Mouse (Mus musculus) NIH3T3 (cell line): ENCODE data around the gene Atg4c.

Experiments used
- DNase-seq: peaks from one replicate; pipeline ENCODE4 v3.0.0-alpha.2; 2012; ENCODE audit warnings: low read depth

Gene Atg4c

DNA sequence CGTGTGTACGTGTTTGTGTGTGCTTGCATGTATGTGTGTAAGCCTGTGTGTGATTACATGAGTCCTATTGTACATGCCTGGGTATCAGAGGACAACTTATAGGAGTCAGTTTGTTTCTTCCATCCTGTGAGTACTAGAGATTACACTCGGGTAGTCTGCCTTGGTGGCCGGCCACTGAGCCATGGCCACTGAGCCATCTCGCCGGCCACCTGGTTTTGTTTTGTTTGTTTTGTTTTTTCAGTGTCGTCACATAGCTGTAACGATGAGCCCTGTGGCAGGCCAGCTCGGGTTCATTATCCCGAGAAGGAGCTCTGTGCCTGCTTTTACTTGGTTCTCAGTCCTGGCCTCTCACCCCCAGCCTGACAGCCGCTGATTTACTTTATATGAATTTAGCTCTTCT is 69.9 kb downstream of the Atg4c start:
- DNase-seq: no peak

DNA sequence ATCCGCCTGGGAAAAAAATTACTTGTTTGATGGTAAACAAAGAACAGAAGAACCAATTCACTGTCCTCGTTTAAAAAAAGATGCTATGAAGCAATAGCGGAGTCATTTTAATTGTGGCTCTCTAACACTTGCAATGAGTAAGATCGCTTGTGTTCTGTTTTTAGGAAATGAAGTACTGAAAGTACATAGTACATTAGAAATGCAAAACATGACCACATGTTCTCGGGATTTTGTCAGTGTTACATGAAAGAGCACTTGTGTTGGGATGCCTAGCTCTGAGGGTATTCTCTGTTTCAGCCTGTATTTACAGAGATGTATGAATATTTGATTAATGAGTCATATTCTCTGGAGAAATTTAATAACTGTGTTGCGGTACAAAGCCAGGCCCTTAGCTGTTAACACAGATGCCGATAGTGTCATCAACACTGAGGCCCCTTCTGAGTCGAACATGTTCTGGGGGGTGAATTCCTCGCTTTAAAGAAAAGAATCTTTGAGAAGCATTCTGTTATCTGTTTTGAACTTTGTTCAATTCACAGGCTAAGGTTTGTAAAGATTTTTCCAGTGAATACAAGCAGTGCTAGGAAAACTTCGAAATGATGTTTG is 73.2 kb downstream of the Atg4c start:
- peak; percentile 60 for DNase-seq

DNA sequence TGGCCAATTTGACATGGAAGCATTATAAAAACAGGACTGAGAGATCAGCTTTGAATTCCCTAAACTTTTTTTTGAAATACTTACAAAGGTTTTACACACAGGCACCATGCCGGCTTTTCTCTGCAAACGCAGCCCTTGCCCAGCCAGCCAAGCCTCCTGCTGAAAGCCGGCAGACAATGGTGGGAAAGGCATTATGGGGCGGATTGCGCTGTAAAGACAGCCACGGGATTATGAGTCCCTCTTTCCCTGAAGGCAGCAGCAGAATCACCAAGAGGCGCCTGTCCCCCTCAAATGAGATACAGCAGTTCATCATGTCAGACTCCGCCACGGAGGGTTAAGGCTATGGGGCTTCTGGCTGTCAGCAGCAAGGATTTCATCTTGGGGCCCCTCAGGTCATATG is 79.1 kb downstream of the Atg4c start:
- no peak for DNase-seq

DNA sequence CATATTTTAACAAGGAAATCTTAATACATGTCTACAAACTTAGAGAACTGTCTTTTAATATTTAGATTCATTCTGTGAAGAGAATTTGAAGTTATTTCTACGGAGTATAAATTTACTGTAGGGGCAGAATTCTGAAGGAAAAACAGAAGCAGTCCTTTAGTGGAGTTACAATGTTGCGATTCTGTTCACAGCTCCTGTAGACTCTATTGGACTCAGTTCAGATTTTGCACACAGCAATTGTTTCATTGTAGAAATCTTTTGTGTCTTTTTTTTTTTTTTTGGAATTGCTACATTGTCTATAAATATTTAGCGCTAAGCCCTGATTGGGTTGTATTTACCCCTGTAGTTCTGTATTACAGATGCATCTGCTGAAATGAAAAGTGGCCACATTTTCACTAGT is 79.7 kb downstream of the Atg4c start:
- DNase-seq: no peak

DNA sequence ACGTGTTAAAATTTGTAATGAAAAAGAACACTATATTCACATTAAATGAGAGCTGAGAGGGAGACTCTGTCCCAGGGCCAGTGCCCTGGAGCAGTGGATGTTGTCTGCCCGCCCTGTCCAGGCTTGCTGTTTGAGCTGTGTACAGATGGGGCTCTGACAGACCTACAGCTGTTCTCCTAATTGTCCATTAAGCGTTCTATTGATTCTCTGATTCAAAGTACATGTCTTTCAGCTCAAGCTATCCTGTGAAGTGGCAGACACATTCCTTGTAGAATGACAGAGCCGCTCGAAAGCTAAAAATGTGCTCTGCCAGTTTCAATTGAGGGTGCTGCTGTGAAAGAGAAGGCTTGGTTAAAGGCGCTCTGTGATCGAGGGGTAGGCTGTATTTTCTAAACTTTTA is 80.2 kb downstream of the Atg4c start:
- no peak for DNase-seq

DNA sequence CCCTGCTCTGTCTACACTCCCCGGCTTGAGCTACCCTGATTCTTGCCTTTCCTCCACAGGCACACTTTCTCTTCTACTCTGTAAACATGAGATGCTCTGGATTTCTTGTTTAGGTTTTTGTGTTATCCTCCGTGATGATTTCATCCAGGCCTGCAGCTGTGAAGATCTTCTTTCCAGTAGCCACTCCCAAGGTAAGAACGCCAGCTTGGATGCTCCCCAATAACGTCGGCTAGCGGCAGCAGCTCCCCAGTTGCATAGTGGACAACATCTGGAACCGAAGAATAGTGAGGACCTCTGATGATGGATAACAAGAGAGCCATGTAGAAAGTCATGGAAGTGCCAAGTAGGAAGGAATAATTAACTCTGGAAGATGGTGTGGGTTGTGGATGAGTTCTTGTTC is 85.1 kb downstream of the Atg4c start:
- DNase-seq: no peak

DNA sequence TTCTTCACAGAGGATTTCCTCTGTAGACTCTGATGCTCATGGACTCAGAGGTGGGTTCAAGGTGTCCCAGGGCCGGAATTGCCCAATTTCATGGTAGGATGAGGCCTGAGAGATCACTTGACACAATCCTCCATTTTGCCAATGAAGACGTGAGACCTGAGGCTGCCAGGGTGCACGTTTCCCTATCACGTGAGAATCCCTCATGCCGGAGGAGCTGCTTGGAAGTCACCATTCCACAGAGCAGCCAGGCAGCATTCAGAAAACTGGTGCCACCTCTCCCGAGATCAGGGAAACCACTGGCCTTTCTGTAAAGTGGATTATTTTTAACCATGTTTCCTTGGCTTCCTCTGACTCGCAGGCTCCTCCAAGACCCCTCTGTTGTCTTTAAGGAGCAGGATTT is 88.0 kb downstream of the Atg4c start:
- DNase-seq: no peak

DNA sequence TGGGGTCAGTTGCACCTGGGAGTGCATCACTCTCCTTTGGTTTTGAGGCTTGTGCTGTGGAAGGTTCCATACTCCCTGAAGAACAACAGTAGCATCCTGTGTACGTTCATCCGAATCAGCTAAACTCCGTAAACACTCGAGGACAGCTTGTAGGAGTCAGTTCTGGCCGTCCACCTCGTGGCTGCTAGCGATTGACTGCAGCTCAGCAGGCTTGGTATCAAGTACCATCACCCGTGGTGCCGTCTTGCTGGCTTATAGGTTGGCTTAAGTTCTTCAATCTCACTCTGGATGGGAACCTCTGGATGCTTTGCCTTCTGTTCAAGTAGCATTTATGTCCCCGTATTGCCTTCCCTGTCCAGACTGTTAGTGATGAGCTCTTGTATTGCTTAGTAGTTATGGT is 95.6 kb downstream of the Atg4c start:
- DNase-seq: no peak

DNA sequence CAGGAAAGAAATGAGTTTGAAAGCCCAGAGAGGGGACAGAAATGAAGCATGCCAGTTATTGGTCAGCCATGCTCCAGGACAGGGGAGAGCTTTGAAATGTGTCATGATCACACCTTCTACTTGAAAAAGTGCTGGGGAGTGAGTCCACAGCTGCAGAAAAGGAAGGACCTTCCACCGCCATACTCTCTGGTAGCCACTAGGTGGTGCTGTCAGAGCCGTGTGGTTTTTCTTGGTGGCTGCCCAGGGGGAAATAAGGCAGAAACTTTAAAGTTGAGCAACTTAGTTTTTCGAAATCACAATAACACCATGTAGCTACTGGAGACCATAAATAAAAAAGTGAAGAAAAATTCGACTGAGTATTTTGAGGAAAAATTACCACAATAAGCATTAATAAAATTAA is 104.9 kb downstream of the Atg4c start:
- peak; percentile 78 for DNase-seq

DNA sequence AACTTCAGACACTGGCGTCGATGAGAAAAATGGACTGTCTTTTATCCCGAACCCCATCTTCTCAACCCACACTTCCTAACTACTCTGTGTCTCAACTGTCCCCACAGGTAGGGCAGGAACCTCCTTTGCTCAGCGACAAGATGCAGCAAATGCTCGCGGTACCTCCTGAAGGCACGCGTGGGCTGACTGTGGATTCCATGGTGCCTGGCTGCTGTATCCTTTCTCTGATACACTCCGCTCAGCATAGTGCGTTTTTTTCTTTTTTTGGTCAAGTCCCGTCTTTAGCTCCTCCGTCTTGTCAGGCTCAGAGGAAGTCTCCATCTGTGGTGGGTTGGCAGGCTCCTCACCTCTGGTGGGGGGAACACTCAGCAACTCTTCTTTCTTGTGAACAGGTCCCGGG is 111.1 kb downstream of the Atg4c start:
- DNase-seq: no peak
